Mouse (Mus musculus): Measurements from ENCODE around the gene Nnmt. TPM values are rescaled to one million over a fixed set of nuclear protein-coding genes. Genes with fewer than 3 reads are reported as not detected.

Nnmt gene
- polyA plus RNA-seq, 1 experiment from 2014 or later: 6.1 TPM

- peak; percentile 25; the same call in 1 of the 2 replicates for TF ChIP-seq CTCF (IDR thresholded peaks at IDR 0.05; ENCODE audit: low read depth)
- Histone ChIP-seq H3K4me2 (replicated peaks; ENCODE audit: low read depth) (no peak overlapping the region), H3K36me3 (ENCODE audit: control insufficient read depth, insufficient read depth) (no peaks in the 10 kb centered on the region), H3K27me3 (replicated peaks; ENCODE audit: control insufficient read depth, insufficient read depth, low read length) (no peaks in the 10 kb centered on the region), H3K9ac (ENCODE audit: low read depth, low read length) (no peak overlapping the region), H3K4me3 (ENCODE audit: low read depth, low read length) (no peak overlapping the region), H3K9me3 (ENCODE audit: control insufficient read depth) (no peaks in the 10 kb centered on the region), H3K4me1 (replicated peaks; ENCODE audit: control insufficient read depth, insufficient read depth, low read length) (no peaks in the 10 kb centered on the region), H3K27ac (ENCODE audit: low read depth, low read length) (no peak overlapping the region)
- 90% methylated on average over 5 of the region's 5 CpGs for WGBS
- no peak for ATAC-seq
Observed at GRCm38 (mm10) chr9:48605697-48606096, 744 bp upstream of the Nnmt start.

- Histone ChIP-seq H3K4me1 (replicated peaks; ENCODE audit: control insufficient read depth, insufficient read depth, low read length) (no peaks in the 10 kb centered on the region), H3K4me2 (replicated peaks; ENCODE audit: low read depth) (no peak overlapping the region), H3K9ac (ENCODE audit: low read depth, low read length) (no peak overlapping the region), H3K9me3 (ENCODE audit: control insufficient read depth) (no peaks in the 10 kb centered on the region), H3K27ac (ENCODE audit: low read depth, low read length) (no peak overlapping the region), H3K4me3 (ENCODE audit: low read depth, low read length) (no peak overlapping the region), H3K27me3 (replicated peaks; ENCODE audit: control insufficient read depth, insufficient read depth, low read length) (no peaks in the 10 kb centered on the region), H3K36me3 (ENCODE audit: control insufficient read depth, insufficient read depth) (no peaks in the 10 kb centered on the region)
- 54% methylated on average over 1 of the region's 1 CpGs for WGBS
- TF ChIP-seq CTCF (IDR thresholded peaks at IDR 0.05; ENCODE audit: low read depth): no peak
- ATAC-seq: no peak
Observed at GRCm38 (mm10) chr9:48604226-48604625, 727 bp downstream of the Nnmt start.

- ATAC-seq: no peak
- no peaks in the 10 kb centered on the region for H3K4me1 ChIP-seq (replicated peaks; ENCODE audit: control insufficient read depth, insufficient read depth, low read length)
- no peak overlapping the region for H3K4me3 ChIP-seq (ENCODE audit: low read depth, low read length)
- TF ChIP-seq CTCF (IDR thresholded peaks at IDR 0.05; ENCODE audit: low read depth): no peak
- no peak overlapping the region for H3K4me2 ChIP-seq (replicated peaks; ENCODE audit: low read depth)
- no peak overlapping the region for H3K27ac ChIP-seq (ENCODE audit: low read depth, low read length)
- 77% methylated on average over 9 of the region's 9 CpGs for WGBS
- no peak overlapping the region for H3K9ac ChIP-seq (ENCODE audit: low read depth, low read length)
- H3K36me3 ChIP-seq (ENCODE audit: control insufficient read depth, insufficient read depth): no peaks in the 10 kb centered on the region
- H3K9me3 ChIP-seq (ENCODE audit: control insufficient read depth): no peaks in the 10 kb centered on the region
- H3K27me3 ChIP-seq (replicated peaks; ENCODE audit: control insufficient read depth, insufficient read depth, low read length): no peaks in the 10 kb centered on the region
Observed at GRCm38 (mm10) chr9:48600881-48601280, 4.1 kb downstream of the Nnmt start.

- no peak overlapping the region for H3K27ac ChIP-seq (ENCODE audit: low read depth, low read length)
- no peak for ATAC-seq
- no peak overlapping the region for H3K4me3 ChIP-seq (ENCODE audit: low read depth, low read length)
- H3K4me2 ChIP-seq (replicated peaks; ENCODE audit: low read depth): no peak overlapping the region
- no peaks in the 10 kb centered on the region for H3K36me3 ChIP-seq (ENCODE audit: control insufficient read depth, insufficient read depth)
- H3K4me1 ChIP-seq (replicated peaks; ENCODE audit: control insufficient read depth, insufficient read depth, low read length): no peaks in the 10 kb centered on the region
- H3K9ac ChIP-seq (ENCODE audit: low read depth, low read length): no peak overlapping the region
- WGBS: 69% methylated on average over 2 of the region's 2 CpGs
- no peaks in the 10 kb centered on the region for H3K27me3 ChIP-seq (replicated peaks; ENCODE audit: control insufficient read depth, insufficient read depth, low read length)
- TF ChIP-seq CTCF (IDR thresholded peaks at IDR 0.05; ENCODE audit: low read depth): no peak
- H3K9me3 ChIP-seq (ENCODE audit: control insufficient read depth): no peaks in the 10 kb centered on the region
Observed at GRCm38 (mm10) chr9:48600066-48600465, 4.9 kb downstream of the Nnmt start.

GRCm38 (mm10) chr9:48597494-48597893 lies 7.5 kb downstream of the Nnmt start:
- ATAC-seq: no peak
- H3K9ac ChIP-seq (ENCODE audit: low read depth, low read length): no peak overlapping the region
- no peak overlapping the region for H3K4me3 ChIP-seq (ENCODE audit: low read depth, low read length)
- TF ChIP-seq CTCF (IDR thresholded peaks at IDR 0.05; ENCODE audit: low read depth): no peak
- no peak overlapping the region for H3K27ac ChIP-seq (ENCODE audit: low read depth, low read length)
- no peaks in the 10 kb centered on the region for H3K4me1 ChIP-seq (replicated peaks; ENCODE audit: control insufficient read depth, insufficient read depth, low read length)
- 74% methylated on average over 5 of the region's 5 CpGs for WGBS
- no peaks in the 10 kb centered on the region for H3K9me3 ChIP-seq (ENCODE audit: control insufficient read depth)
- no peaks in the 10 kb centered on the region for H3K27me3 ChIP-seq (replicated peaks; ENCODE audit: control insufficient read depth, insufficient read depth, low read length)
- H3K4me2 ChIP-seq (replicated peaks; ENCODE audit: low read depth): no peak overlapping the region
- H3K36me3 ChIP-seq (ENCODE audit: control insufficient read depth, insufficient read depth): no peaks in the 10 kb centered on the region

- no peak for ATAC-seq
- no peak overlapping the region for H3K9ac ChIP-seq (ENCODE audit: low read depth, low read length)
- H3K4me2 ChIP-seq (replicated peaks; ENCODE audit: low read depth): no peak overlapping the region
- no peaks in the 10 kb centered on the region for H3K27me3 ChIP-seq (replicated peaks; ENCODE audit: control insufficient read depth, insufficient read depth, low read length)
- no peaks in the 10 kb centered on the region for H3K36me3 ChIP-seq (ENCODE audit: control insufficient read depth, insufficient read depth)
- no peak overlapping the region for H3K4me3 ChIP-seq (ENCODE audit: low read depth, low read length)
- H3K27ac ChIP-seq (ENCODE audit: low read depth, low read length): no peak overlapping the region
- 36% methylated on average over 11 of the region's 11 CpGs for whole genome bisulfite sequencing
- no peak for TF ChIP-seq CTCF (IDR thresholded peaks at IDR 0.05; ENCODE audit: low read depth)
- no peaks in the 10 kb centered on the region for H3K4me1 ChIP-seq (replicated peaks; ENCODE audit: control insufficient read depth, insufficient read depth, low read length)
- H3K9me3 ChIP-seq (ENCODE audit: control insufficient read depth): no peaks in the 10 kb centered on the region
Observed at GRCm38 (mm10) chr9:48596924-48597323, 8.0 kb downstream of the Nnmt start.

GRCm38 (mm10) chr9:48593915-48594314 lies 11.0 kb downstream of the Nnmt start:
- Histone ChIP-seq H3K36me3 (ENCODE audit: control insufficient read depth, insufficient read depth) (no peaks in the 10 kb centered on the region), H3K27me3 (replicated peaks; ENCODE audit: control insufficient read depth, insufficient read depth, low read length) (no peaks in the 10 kb centered on the region), H3K9me3 (ENCODE audit: control insufficient read depth) (no peaks in the 10 kb centered on the region), H3K4me3 (ENCODE audit: low read depth, low read length) (no peak overlapping the region), H3K4me2 (replicated peaks; ENCODE audit: low read depth) (no peak overlapping the region), H3K9ac (ENCODE audit: low read depth, low read length) (no peak overlapping the region), H3K4me1 (replicated peaks; ENCODE audit: control insufficient read depth, insufficient read depth, low read length) (no peaks in the 10 kb centered on the region), H3K27ac (ENCODE audit: low read depth, low read length) (no peak overlapping the region)
- TF ChIP-seq CTCF (IDR thresholded peaks at IDR 0.05; ENCODE audit: low read depth): 0 out of 2 replicates have a peak, but pooled peaks have one; percentile 30
- 65% methylated on average over 8 of the region's 8 CpGs for WGBS
- no peak for ATAC-seq

Data from intestine, postnatal 0 days (tissue).